Mouse (Mus musculus) embryonic facial prominence, embryonic 13.5 days (tissue): ENCODE results near the gene Slc16a3. TPM values are rescaled to one million over a fixed set of nuclear protein-coding genes. Genes with fewer than 3 reads are reported as not detected.

ENCODE experiments used
- ATAC-seq: fragments of 200-750 bp; cut with Nextera tagmentation; 2 replicates; pipeline ENCODE4 v1.8.0; 2017; ENCODE audit warnings: low read depth; ENCODE audit not compliant: insufficient number of reproducible peaks, insufficient read depth, low FRiP score, low TSS enrichment
- H3K27ac ChIP-seq: fragments of 300-500 bp; sonication (generic); 2 replicates; pipeline ENCODE4 v1.5.1; 2015; ENCODE audit warnings: moderate library complexity, mild to moderate bottlenecking, inconsistent platforms
- H3K27me3 ChIP-seq: fragments of 300-500 bp; sonication (generic); 2 replicates; pipeline ENCODE4 v1.6.1; 2015; ENCODE audit warnings: mild to moderate bottlenecking, inconsistent platforms
- H3K36me3 ChIP-seq: fragments of 300-500 bp; sonication (generic); 2 replicates; pipeline ENCODE4 v1.6.1; 2015; ENCODE audit warnings: mild to moderate bottlenecking, inconsistent platforms
- H3K4me1 ChIP-seq: fragments of 300-500 bp; sonication (generic); 2 replicates; pipeline ENCODE4 v1.6.1; 2015; ENCODE audit warnings: inconsistent platforms
- H3K4me2 ChIP-seq: fragments of 300-500 bp; sonication (generic); 2 replicates; pipeline ENCODE4 v1.6.1; 2015; ENCODE audit warnings: moderate library complexity, mild to moderate bottlenecking, inconsistent platforms
- H3K4me3 ChIP-seq: fragments of 300-500 bp; sonication (generic); 2 replicates; pipeline ENCODE4 v1.5.1; 2015; ENCODE audit warnings: mild to moderate bottlenecking, inconsistent platforms
- H3K9ac ChIP-seq: fragments of 300-500 bp; sonication (generic); 2 replicates; pipeline ENCODE4 v1.6.1; 2015; ENCODE audit warnings: mild to moderate bottlenecking, inconsistent platforms
- H3K9me3 ChIP-seq: fragments of 300-500 bp; sonication (generic); 2 replicates; pipeline ENCODE4 v1.6.1; 2016; ENCODE audit warnings: inconsistent platforms
- whole genome bisulfite sequencing: fragments of 180-500 bp; shearing (Covaris S2); methylation state at CpG from one replicate; pipeline ENCODE4 v1.1.7; 2015; ENCODE audit warnings: mixed read lengths; 5-methylcytosine and 5-hydroxymethylcytosine counted together
- polyA plus RNA-seq: library from polyadenylated mRNA; unstranded; fragments of >200 nt; fragmentation: Nextera tagmentation; extraction: Ambion mirVana; gene quantifications from 2 replicates; pipeline ENCODE4 v1.2.1, GENCODE M21; 2015

The Slc16a3 gene
- polyA plus RNA-seq, 1 experiment from 2014 or later: 56.4 TPM

GRCm38 (mm10) chr11:120950281-120951202, 2.3 kb downstream of the Slc16a3 start:
- Histone ChIP-seq H3K4me2 (peak overlapping the region; percentile 75), H3K27ac (peak overlapping the region; percentile 60), H3K4me3 (peak overlapping the region; percentile 57), H3K9ac (peak overlapping the region; percentile 78), H3K36me3 (peaks cover 17% of the 10 kb centered on the region), H3K9me3 (no peaks in the 10 kb centered on the region), H3K4me1 (peaks cover 33% of the 10 kb centered on the region), H3K27me3 (peaks cover 13% of the 10 kb centered on the region; the same call in 1 of the 2 replicates)
- ATAC-seq: peak; percentile 76
- 2% methylated on average over 39 of the region's 39 CpGs for WGBS

DNA sequence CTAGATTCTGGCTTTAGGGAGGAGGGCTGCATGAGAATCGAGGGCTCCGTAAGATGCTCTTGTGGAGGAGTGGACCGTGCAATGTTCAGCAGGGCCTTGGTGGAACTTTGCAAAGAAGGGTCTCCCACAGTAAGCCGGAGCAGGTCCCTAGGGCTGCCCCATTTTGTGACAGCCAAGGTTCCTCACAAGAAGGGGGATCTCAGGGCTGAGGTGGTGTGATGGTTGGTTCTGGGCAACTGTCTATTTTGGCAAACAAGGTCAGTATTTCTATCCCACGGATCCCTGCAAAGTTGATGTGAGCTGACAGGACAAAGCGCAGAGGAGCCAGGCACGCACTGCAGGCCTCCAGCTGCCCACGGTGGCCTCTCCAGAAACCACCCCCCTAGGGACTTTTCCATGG, 3.0 kb downstream of the Slc16a3 start:
- H3K36me3 ChIP-seq: peaks cover 24% of the 10 kb centered on the region
- H3K4me3 ChIP-seq: peak overlapping the region; percentile 57
- H3K9me3 ChIP-seq: no peaks in the 10 kb centered on the region
- peak overlapping the region; percentile 60 for H3K27ac ChIP-seq
- H3K27me3 ChIP-seq: peaks cover 13% of the 10 kb centered on the region; the same call in 1 of the 2 replicates
- peak overlapping the region; percentile 75 for H3K4me2 ChIP-seq
- ATAC-seq: no peak
- WGBS: 19% methylated on average over 8 of the region's 8 CpGs
- peaks cover 33% of the 10 kb centered on the region for H3K4me1 ChIP-seq
- peak overlapping the region; percentile 78 for H3K9ac ChIP-seq

DNA sequence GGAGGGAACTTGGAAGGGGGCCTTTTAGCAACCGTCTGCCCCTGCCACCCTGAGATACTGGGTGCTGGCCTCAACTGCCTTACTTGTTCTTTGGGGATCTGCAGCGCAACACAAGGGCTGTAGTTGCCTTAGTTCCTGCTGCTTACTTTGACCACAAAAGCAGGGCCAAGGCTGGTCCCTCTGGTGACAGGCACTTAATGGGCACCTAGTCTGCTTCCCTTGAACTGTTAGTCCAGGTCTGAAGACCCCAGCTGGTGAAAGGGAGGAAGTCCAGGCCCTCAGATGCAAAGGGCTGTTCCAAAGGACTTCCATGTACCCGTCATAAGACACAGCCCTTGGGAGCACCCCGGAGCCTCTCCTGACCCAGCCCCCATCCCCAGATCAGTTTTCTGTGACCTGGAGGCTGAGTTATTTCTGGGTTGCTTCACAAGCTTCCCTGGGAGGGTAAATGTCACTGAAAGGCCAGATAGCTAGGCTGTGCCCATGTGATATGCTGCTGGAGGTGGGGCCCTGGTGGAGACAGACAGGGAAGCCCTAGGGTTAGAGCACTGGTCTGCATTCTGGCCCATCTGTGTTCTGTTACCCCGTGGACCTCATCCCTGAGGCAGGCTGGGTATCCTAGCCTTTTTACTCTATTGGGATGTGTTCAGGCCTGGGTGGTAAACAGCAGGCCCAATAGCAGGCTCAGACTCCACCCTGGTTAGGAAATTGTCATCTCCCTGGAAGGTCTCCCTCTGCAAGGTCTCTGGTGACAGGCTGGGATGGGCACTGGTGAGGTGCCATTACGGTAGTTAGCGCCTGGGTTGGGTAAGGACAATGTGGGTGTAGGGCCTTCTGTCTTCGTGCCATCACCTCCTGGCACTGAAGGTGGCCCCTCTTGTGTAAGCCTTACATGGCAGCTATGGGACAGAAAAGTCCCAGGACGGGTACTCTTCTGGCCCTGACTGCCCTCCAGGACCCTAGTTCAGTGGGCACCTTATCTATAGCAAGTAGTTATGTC, 3.8 kb downstream of the Slc16a3 start:
- Histone ChIP-seq H3K4me1 (peaks cover 33% of the 10 kb centered on the region), H3K27me3 (peaks cover 13% of the 10 kb centered on the region; the same call in 1 of the 2 replicates), H3K36me3 (peaks cover 32% of the 10 kb centered on the region), H3K27ac (0 out of 2 replicates have a peak overlapping the region, but pooled peaks have one; percentile 11), H3K4me2 (peak overlapping the region; percentile 75), H3K9ac (peak overlapping the region; percentile 55; the same call in 1 of the 2 replicates), H3K9me3 (no peaks in the 10 kb centered on the region), H3K4me3 (peak overlapping the region; percentile 57)
- ATAC-seq: no peak
- 76% methylated on average over 9 of the region's 9 CpGs for WGBS

DNA sequence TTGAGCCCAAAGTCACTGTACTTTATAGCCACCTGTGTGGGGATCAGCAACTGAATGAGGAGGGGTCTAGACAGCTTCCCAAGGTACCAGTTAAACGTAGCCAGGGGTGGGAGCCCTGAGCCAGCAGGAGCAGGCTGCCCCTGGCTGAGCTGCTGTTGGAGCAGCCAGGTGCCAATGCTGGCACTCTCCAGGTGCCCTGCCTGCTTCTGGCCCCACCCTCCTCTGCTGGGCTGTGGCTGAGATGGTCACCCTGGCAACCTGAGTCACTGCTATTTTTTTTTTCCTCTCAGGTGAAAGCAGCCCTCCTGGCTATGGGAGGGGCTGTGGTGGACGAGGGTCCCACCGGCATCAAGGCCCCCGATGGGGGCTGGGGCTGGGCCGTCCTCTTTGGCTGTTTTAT, 6.7 kb downstream of the Slc16a3 start:
- H3K4me2 ChIP-seq: no peak overlapping the region
- H3K4me3 ChIP-seq: no peak overlapping the region
- no peak for ATAC-seq

DNA sequence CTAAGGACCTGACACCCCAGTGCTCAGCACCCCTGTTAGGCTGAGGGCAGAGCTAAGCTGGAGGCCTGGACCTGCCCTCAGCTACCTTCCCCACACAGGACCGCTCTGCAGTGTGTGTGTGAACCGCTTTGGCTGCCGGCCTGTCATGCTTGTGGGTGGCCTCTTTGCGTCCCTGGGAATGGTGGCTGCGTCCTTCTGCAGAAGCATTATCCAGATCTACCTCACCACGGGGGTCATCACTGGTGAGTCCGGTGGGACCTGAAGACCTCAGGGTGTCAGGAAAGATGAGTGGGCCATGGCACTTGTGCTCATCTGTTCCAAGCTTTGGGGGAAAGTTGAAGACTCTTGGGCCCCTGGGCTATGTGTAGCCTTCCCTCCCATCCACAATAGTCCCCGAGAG, 7.4 kb downstream of the Slc16a3 start:
- 92% methylated on average over 8 of the region's 8 CpGs for WGBS
- peaks cover 67% of the 10 kb centered on the region for H3K36me3 ChIP-seq
- no peaks in the 10 kb centered on the region for H3K9me3 ChIP-seq
- no peak overlapping the region for H3K9ac ChIP-seq
- no peak overlapping the region for H3K27ac ChIP-seq
- H3K4me3 ChIP-seq: no peak overlapping the region
- peaks cover 28% of the 10 kb centered on the region for H3K4me1 ChIP-seq
- no peak for ATAC-seq
- no peak overlapping the region for H3K4me2 ChIP-seq
- no peaks in the 10 kb centered on the region for H3K27me3 ChIP-seq

More for the DNA sequence above, 6.7 kb downstream of the Slc16a3 start:
- H3K9ac ChIP-seq: no peak overlapping the region
- peaks cover 61% of the 10 kb centered on the region for H3K36me3 ChIP-seq
- H3K27me3 ChIP-seq: no peaks in the 10 kb centered on the region
- H3K9me3 ChIP-seq: no peaks in the 10 kb centered on the region
- WGBS: 70% methylated on average over 5 of the region's 5 CpGs
- H3K27ac ChIP-seq: no peak overlapping the region
- peaks cover 36% of the 10 kb centered on the region for H3K4me1 ChIP-seq

GRCm38 (mm10) chr11:120957052-120957451, 8.8 kb downstream of the Slc16a3 start:
- 80% methylated on average over 8 of the region's 8 CpGs for WGBS
- Histone ChIP-seq H3K36me3 (peaks cover 77% of the 10 kb centered on the region), H3K4me1 (peaks cover 16% of the 10 kb centered on the region), H3K27ac (no peak overlapping the region), H3K4me3 (no peak overlapping the region), H3K27me3 (no peaks in the 10 kb centered on the region), H3K4me2 (no peak overlapping the region), H3K9me3 (no peaks in the 10 kb centered on the region), H3K9ac (0 out of 2 replicates have a peak overlapping the region, but pooled peaks have one; percentile 6)
- ATAC-seq: no peak

- H3K36me3 ChIP-seq: peaks cover 85% of the 10 kb centered on the region
- ATAC-seq: no peak
- no peak overlapping the region for H3K27ac ChIP-seq
- H3K4me3 ChIP-seq: no peak overlapping the region
- H3K4me2 ChIP-seq: no peak overlapping the region
- H3K9me3 ChIP-seq: no peaks in the 10 kb centered on the region
- no peaks in the 10 kb centered on the region for H3K27me3 ChIP-seq
- peaks cover 12% of the 10 kb centered on the region for H3K4me1 ChIP-seq
- whole genome bisulfite sequencing: 74% methylated on average over 15 of the region's 15 CpGs
- 0 out of 2 replicates have a peak overlapping the region, but pooled peaks have one; percentile 6 for H3K9ac ChIP-seq
Measured at GRCm38 (mm10) chr11:120957731-120958257, 9.5 kb downstream of the Slc16a3 start.

DNA sequence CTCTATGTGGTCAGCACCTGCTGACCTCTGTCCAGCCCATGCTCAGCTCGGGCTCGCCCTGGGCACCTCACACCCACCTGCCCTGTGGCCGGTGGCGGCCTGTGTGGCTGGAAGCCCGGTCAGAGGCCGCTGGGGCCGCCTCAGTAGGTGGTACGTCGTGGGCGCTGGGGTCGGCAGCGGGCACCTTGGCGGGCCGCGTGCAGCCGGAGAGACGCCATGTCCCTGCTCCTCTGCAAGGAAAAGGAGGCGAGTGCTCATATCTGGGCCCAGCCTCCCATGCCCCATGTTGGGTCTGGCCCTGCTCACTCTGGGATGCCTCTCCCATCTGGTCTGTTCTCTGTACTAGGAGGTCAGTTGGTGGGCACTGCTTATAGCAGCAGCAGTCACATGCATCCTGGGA, 10.8 kb downstream of the Slc16a3 start:
- H3K9ac ChIP-seq: no peak overlapping the region
- H3K4me3 ChIP-seq: no peak overlapping the region
- peaks cover 92% of the 10 kb centered on the region for H3K36me3 ChIP-seq
- H3K9me3 ChIP-seq: no peaks in the 10 kb centered on the region
- H3K4me1 ChIP-seq: peaks cover 12% of the 10 kb centered on the region
- no peak overlapping the region for H3K4me2 ChIP-seq
- no peak for ATAC-seq
- peak overlapping the region; percentile 39; the same call in 1 of the 2 replicates for H3K27ac ChIP-seq
- WGBS: 89% methylated on average over 18 of the region's 18 CpGs
- no peaks in the 10 kb centered on the region for H3K27me3 ChIP-seq

- Histone ChIP-seq H3K4me2 (no peak overlapping the region), H3K27me3 (no peaks in the 10 kb centered on the region), H3K4me3 (no peak overlapping the region), H3K36me3 (peaks cover 94% of the 10 kb centered on the region), H3K9ac (no peak overlapping the region), H3K27ac (peak overlapping the region; percentile 39; the same call in 1 of the 2 replicates), H3K4me1 (peaks cover 12% of the 10 kb centered on the region), H3K9me3 (no peaks in the 10 kb centered on the region)
- WGBS: 63% methylated on average over 3 of the region's 3 CpGs
- ATAC-seq: no peak
Measured at GRCm38 (mm10) chr11:120959564-120959963, 11.3 kb downstream of the Slc16a3 start.

- no peak overlapping the region for H3K4me3 ChIP-seq
- H3K4me1 ChIP-seq: peaks cover 12% of the 10 kb centered on the region
- no peak overlapping the region for H3K4me2 ChIP-seq
- H3K9me3 ChIP-seq: no peaks in the 10 kb centered on the region
- no peak overlapping the region for H3K27ac ChIP-seq
- peaks cover 95% of the 10 kb centered on the region for H3K36me3 ChIP-seq
- no peak overlapping the region for H3K9ac ChIP-seq
- ATAC-seq: no peak
- WGBS: 63% methylated on average over 1 of the region's 1 CpGs
- no peaks in the 10 kb centered on the region for H3K27me3 ChIP-seq
Measured at GRCm38 (mm10) chr11:120960248-120960647, 12.0 kb downstream of the Slc16a3 start.

- no peak for ATAC-seq
- Histone ChIP-seq H3K4me1 (peaks cover 21% of the 10 kb centered on the region), H3K27me3 (no peaks in the 10 kb centered on the region), H3K4me2 (no peak overlapping the region), H3K9ac (no peak overlapping the region), H3K27ac (no peak overlapping the region), H3K9me3 (no peaks in the 10 kb centered on the region), H3K4me3 (no peak overlapping the region), H3K36me3 (peaks cover 95% of the 10 kb centered on the region)
- WGBS: 85% methylated on average over 7 of the region's 7 CpGs
Measured at GRCm38 (mm10) chr11:120961594-120961993, 13.3 kb downstream of the Slc16a3 start.
